Mouse (Mus musculus) stomach, postnatal 0 days (tissue): ENCODE measurements at regions not wholly inside any gene's neighbourhood (a gene's known extent, or its start where the extent isn't known, plus 50 kb on each side); places are given as distances from the start of the nearest gene placed in this dataset.

Source experiments
- CTCF ChIP-seq: IDR thresholded peaks from 2 replicates; pipeline ENCODE4 v1.5.1; 2016; ENCODE audit warnings: antibody characterized with exemption, low read depth, mild to moderate bottlenecking, moderate library complexity
- EP300 ChIP-seq: optimal IDR thresholded peaks from 2 replicates; pipeline ENCODE3; 2016; ENCODE audit warnings: antibody characterized with exemption

GRCm38 (mm10) chr6:26708880-26709279 is 899.8 kb upstream of the Pot1a start:
- TF ChIP-seq CTCF (no peak), EP300 (no peak)
